Mouse (Mus musculus): ENCODE measurements at regions not wholly inside any gene's neighbourhood (a gene's known extent, or its start where the extent isn't known, plus 50 kb on each side); places are given as distances from the start of the nearest gene placed in this dataset.

GRCm38 (mm10) chr15:3668863-3669262 lies 85.6 kb upstream of the Ghr start:
- TF ChIP-seq CTCF (IDR thresholded peaks at IDR 0.05; ENCODE audit: low read depth, low read length): no peak
- TF ChIP-seq POLR2A (IDR thresholded peaks at IDR 0.05; ENCODE audit: extremely low read depth, insufficient read depth, low read length): no peak
